Mouse (Mus musculus): ENCODE measurements around the gene Olfr338. TPM values are rescaled to one million over a fixed set of nuclear protein-coding genes. Genes with fewer than 3 reads are reported as not detected.
"Not testable (repeated sequence)": the region's sequence is repeated elsewhere in the genome, so short reads cannot be mapped to it uniquely, and the experiment has no call there.

Olfr338 gene
- not detected in 2 replicates for polyA plus RNA-seq (2014; fragmentation: Nextera tagmentation; extraction: Ambion mirVana)

GRCm38 (mm10) chr2:36373219-36373618, at the start of gene Olfr338:
Gene Olfr338 (plus strand): TSS chr2:36373519.
- H3K9ac ChIP-seq, result no peak within 1 kb of the TSS
- no peak within 1 kb of the TSS for H3K4me3 ChIP-seq (replicated peaks; ENCODE audit: low read length)
- no peaks in the 10 kb centered on the region for H3K4me1 ChIP-seq (replicated peaks; ENCODE audit: control insufficient read depth, insufficient read depth, low read length)
- DNase-seq (ENCODE audit: low spot score), result no peak
- H3K27me3 ChIP-seq (ENCODE audit: control insufficient read depth, insufficient read depth, low read length), result no peaks in the 10 kb centered on the region
- no peak within 1 kb of the TSS for H3K27ac ChIP-seq
- ATAC-seq (ENCODE audit: low FRiP score), result no peak
- peaks cover 2% of the 10 kb centered on the region; the same call in 1 of the 2 replicates for H3K9me3 ChIP-seq (ENCODE audit: control insufficient read depth, low read length)
- no peak within 1 kb of the TSS for H3K4me2 ChIP-seq (replicated peaks)
- H3K36me3 ChIP-seq (replicated peaks; ENCODE audit: control insufficient read depth, insufficient read depth), result no peaks in the 10 kb centered on the region

GRCm38 (mm10) chr2:36415174-36415573, 41.9 kb downstream of the Olfr338 start:
- not testable (repeated sequence) for DNase-seq (ENCODE audit: low spot score); H3K27me3 ChIP-seq (ENCODE audit: control insufficient read depth, insufficient read depth, low read length); ATAC-seq (ENCODE audit: low FRiP score); H3K4me2 ChIP-seq (replicated peaks); H3K9ac ChIP-seq; H3K4me3 ChIP-seq (replicated peaks; ENCODE audit: low read length); H3K27ac ChIP-seq; H3K36me3 ChIP-seq (replicated peaks; ENCODE audit: control insufficient read depth, insufficient read depth); H3K4me1 ChIP-seq (replicated peaks; ENCODE audit: control insufficient read depth, insufficient read depth, low read length)
- peaks cover 15% of the 10 kb centered on the region; the same call in 1 of the 2 replicates for H3K9me3 ChIP-seq (ENCODE audit: control insufficient read depth, low read length)
- WGBS, result 96% methylated on average over 3 of the region's 3 CpGs

DNA sequence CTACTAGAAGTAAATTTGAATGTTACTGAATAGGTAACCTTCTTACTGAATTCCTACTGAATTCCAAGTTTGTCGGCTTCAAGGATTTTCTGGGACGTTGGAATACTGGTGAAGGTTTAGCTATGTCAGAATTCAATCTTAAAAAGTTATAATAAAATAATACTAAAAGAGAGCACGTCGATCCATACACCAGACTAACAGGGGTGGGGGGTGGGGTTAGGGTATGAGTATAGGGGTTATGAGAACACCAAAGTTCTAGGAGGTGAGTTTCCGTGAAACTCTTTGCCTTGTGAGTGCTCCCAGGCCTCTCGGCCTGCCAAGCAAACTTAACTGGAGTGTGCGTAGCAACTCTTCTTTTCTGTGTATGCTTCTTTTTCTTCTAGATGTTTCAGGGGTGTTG, 42.3 kb downstream of the Olfr338 start:
- H3K9ac ChIP-seq; H3K4me1 ChIP-seq (replicated peaks; ENCODE audit: control insufficient read depth, insufficient read depth, low read length); ATAC-seq (ENCODE audit: low FRiP score); H3K27ac ChIP-seq; H3K4me3 ChIP-seq (replicated peaks; ENCODE audit: low read length); H3K27me3 ChIP-seq (ENCODE audit: control insufficient read depth, insufficient read depth, low read length); H3K4me2 ChIP-seq (replicated peaks); H3K36me3 ChIP-seq (replicated peaks; ENCODE audit: control insufficient read depth, insufficient read depth); DNase-seq (ENCODE audit: low spot score): not testable (repeated sequence)
- 83% methylated on average over 7 of the region's 7 CpGs for WGBS
- H3K9me3 ChIP-seq (ENCODE audit: control insufficient read depth, low read length), result peaks cover 15% of the 10 kb centered on the region; the same call in 1 of the 2 replicates

DNA sequence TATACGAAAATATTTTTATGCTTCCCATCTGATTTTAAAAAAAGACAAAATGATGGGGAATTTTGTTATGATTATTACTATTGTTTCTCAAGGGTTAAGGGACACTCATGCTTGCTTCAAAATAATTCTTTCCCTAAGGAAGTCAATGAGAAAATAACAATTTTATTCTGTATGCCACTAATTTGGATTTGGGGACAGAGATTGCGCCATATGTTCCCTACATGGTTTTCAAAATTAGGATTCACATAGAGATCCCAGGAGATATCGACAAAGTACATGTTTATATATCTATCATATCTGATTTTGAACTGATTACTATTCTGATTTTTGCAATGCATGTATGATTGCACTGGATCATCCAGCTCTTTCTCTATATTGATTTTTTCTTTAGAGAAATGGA, 45.3 kb downstream of the Olfr338 start, which contains the start of gene Olfr339:
TSS of gene Olfr339 (plus strand) at position 301 of the 400 bp plus-strand sequence.
- Histone ChIP-seq H3K27ac (no peak within 1 kb of the TSS), H3K4me1 (replicated peaks; ENCODE audit: control insufficient read depth, insufficient read depth, low read length) (no peaks in the 10 kb centered on the region), H3K36me3 (replicated peaks; ENCODE audit: control insufficient read depth, insufficient read depth) (no peaks in the 10 kb centered on the region), H3K27me3 (ENCODE audit: control insufficient read depth, insufficient read depth, low read length) (no peaks in the 10 kb centered on the region), H3K9me3 (ENCODE audit: control insufficient read depth, low read length) (peaks cover 15% of the 10 kb centered on the region; the same call in 1 of the 2 replicates), H3K4me3 (replicated peaks; ENCODE audit: low read length) (no peak within 1 kb of the TSS), H3K9ac (no peak within 1 kb of the TSS), H3K4me2 (replicated peaks) (no peak within 1 kb of the TSS)
- ATAC-seq (ENCODE audit: low FRiP score) (no peak), DNase-seq (ENCODE audit: low spot score) (no peak)
- WGBS, result 82% methylated on average over 3 of the region's 3 CpGs

Other genes with a start within 250 kb of the Olfr338 start
- gene Mrrf, start 237.1 kb upstream of the Olfr338 start, polyA plus RNA-seq (2014; fragmentation: Nextera tagmentation; extraction: Ambion mirVana), result 30.8 and 33.3 TPM in 2 replicates
- gene Rbm18, start 236.7 kb upstream of the Olfr338 start, polyA plus RNA-seq (2014; fragmentation: Nextera tagmentation; extraction: Ambion mirVana), result 130 and 137 TPM in 2 replicates
- 6.5 and 7.6 TPM in 2 replicates for gene Ptgs1, start 143.1 kb upstream of the Olfr338 start, polyA plus RNA-seq (2014; fragmentation: Nextera tagmentation; extraction: Ambion mirVana)
- gene Olfr339, start 45.4 kb downstream of the Olfr338 start, polyA plus RNA-seq (2014; fragmentation: Nextera tagmentation; extraction: Ambion mirVana), result not detected in 2 replicates
- not detected in 2 replicates for gene Olfr340, start 79.1 kb downstream of the Olfr338 start, polyA plus RNA-seq (2014; fragmentation: Nextera tagmentation; extraction: Ambion mirVana)
- not detected in 2 replicates for gene Olfr341, start 108.9 kb downstream of the Olfr338 start, polyA plus RNA-seq (2014; fragmentation: Nextera tagmentation; extraction: Ambion mirVana)
- gene Olfr342, start 151.5 kb downstream of the Olfr338 start, polyA plus RNA-seq (2014; fragmentation: Nextera tagmentation; extraction: Ambion mirVana), result not detected in 2 replicates
- gene Olfr344, start 193.1 kb downstream of the Olfr338 start, polyA plus RNA-seq (2014; fragmentation: Nextera tagmentation; extraction: Ambion mirVana), result not detected in 2 replicates